Mouse (Mus musculus): Measurements from ENCODE around the gene Selenos. TPM values are rescaled to one million over a fixed set of nuclear protein-coding genes. Genes with fewer than 3 reads are reported as not detected.
A peak's percentile ranks its signal among the peaks of the same experiment; 100 is the strongest.

Gene Selenos
- total and polyA plus RNA-seq, 3 experiments, result 30.0 to 51.9 (median 51.6) TPM

DNA sequence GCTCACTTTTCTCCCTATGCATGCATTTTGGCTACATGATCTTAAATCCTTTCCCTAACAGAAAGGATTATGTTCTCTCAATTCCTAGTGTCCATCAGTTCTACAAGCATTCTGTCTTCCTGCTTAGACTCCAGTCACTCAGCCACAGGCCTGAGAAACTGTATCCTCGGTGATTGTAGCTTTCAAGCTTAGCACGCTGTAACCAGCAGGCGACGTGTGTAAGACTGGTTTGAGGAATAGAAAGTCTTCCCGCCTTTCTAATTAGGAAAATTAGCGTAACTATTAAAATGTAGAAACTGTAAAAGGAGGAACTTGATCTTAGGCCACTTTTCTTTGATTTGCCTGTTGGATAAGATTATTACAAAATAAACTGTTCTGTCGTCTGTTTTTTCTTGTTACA, 39.3 kb downstream of the Selenos start:
- H3K36me3 ChIP-seq (replicated peaks), result peaks cover 28% of the 10 kb centered on the region
- no peak for TF ChIP-seq TAL1 (conservative IDR thresholded peaks at IDR 0.05; ENCODE audit: low read depth, low read length)
- TF ChIP-seq POLR2AphosphoS5 (IDR thresholded peaks at IDR 0.05; ENCODE audit: insufficient replicate concordance, low read depth, low read length), result no peak
- TF ChIP-seq CTCF (IDR thresholded peaks at IDR 0.05; ENCODE audit: low read depth, low read length), result no peak
- TF ChIP-seq GATA1 (IDR thresholded peaks at IDR 0.05; ENCODE audit: borderline replicate concordance, low read length), result no peak
- DNase-seq (ENCODE audit: low spot score) (no peak), ATAC-seq (ENCODE audit: extremely low read depth, insufficient number of reproducible peaks, low FRiP score, poor library complexity, severe bottlenecking) (no peak)
- no peaks in the 10 kb centered on the region for H3K9me3 ChIP-seq (replicated peaks)
- peak overlapping the region; percentile 25; the same call in 1 of the 2 replicates for H3K4me3 ChIP-seq (ENCODE audit: low read depth, low read length)
- H3K4me1 ChIP-seq (ENCODE audit: insufficient read depth, low read depth, low read length), result peaks cover 76% of the 10 kb centered on the region
- no peaks in the 10 kb centered on the region for H3K27me3 ChIP-seq (ENCODE audit: insufficient read depth, low read length)

DNA sequence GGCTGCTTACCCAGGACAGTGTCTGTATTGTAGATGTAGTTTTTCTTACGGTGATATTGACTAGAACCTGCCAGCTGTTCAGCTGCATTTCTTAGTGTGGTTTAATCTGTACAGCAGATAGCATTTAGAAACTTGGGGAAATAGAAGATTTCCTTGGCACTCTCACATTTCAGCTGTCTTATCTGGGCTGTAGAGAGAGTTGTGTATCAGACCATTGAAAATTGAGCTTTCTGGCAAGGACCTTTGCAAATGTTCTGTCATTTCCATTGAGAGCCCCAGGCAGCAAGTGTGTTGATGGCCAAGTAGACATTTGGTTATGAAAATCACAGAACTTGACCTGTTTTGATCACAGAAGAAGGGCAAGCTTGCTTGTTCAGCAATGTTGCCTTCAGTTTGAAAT, 40.7 kb downstream of the Selenos start:
- Histone ChIP-seq H3K27me3 (ENCODE audit: insufficient read depth, low read length) (no peaks in the 10 kb centered on the region), H3K9me3 (replicated peaks) (no peaks in the 10 kb centered on the region), H3K36me3 (replicated peaks) (peaks cover 28% of the 10 kb centered on the region), H3K4me1 (ENCODE audit: insufficient read depth, low read depth, low read length) (peaks cover 74% of the 10 kb centered on the region), H3K4me3 (ENCODE audit: low read depth, low read length) (no peak overlapping the region)
- TF ChIP-seq GATA2 (IDR thresholded peaks at IDR 0.05; ENCODE audit: borderline replicate concordance, low read depth, low read length) (no peak), POLR2AphosphoS5 (IDR thresholded peaks at IDR 0.05; ENCODE audit: insufficient replicate concordance, low read depth, low read length) (no peak), GATA1 (IDR thresholded peaks at IDR 0.05; ENCODE audit: borderline replicate concordance, low read length) (no peak), CTCF (IDR thresholded peaks at IDR 0.05; ENCODE audit: low read depth, low read length) (no peak)
- ATAC-seq (ENCODE audit: extremely low read depth, insufficient number of reproducible peaks, low FRiP score, poor library complexity, severe bottlenecking), result no peak
- no peak for DNase-seq (ENCODE audit: low spot score)

DNA sequence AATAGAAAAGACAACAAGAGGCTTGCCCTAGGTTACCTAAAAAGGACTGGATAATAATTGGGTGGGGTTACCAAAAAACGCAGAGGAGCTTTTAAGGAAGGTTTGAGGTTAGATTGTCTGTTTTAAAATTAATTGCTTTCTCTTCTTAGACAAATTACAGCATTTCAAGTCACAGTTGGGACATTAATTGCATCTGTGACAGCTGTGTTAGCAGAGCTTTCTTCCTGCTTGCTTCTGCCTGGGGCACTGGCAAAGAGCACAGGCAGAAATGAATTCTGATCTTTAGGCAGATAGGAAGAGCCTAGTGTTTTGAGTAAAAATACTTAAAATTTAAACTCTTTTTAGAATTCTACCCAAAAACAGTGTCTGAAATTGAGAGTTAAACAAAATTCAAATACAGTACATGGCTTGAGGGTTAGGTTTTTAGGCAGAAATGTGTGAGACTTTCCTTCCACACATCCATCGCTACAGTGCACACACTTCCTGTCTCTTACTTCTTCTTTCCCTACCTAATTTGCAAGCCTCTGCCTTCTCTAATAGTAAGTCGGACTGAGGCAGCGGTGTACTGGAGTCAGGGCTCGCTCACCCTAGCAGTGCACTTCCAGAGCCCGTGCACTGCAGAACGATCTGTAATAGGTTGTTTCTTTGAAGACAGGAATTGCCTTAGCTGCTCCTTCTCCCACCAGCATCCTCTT, 41.4 kb downstream of the Selenos start:
- no peak for ATAC-seq (ENCODE audit: extremely low read depth, insufficient number of reproducible peaks, low FRiP score, poor library complexity, severe bottlenecking)
- Histone ChIP-seq H3K36me3 (replicated peaks) (peaks cover 34% of the 10 kb centered on the region), H3K4me3 (ENCODE audit: low read depth, low read length) (no peak overlapping the region), H3K9me3 (replicated peaks) (no peaks in the 10 kb centered on the region), H3K27me3 (ENCODE audit: insufficient read depth, low read length) (no peaks in the 10 kb centered on the region), H3K4me1 (ENCODE audit: insufficient read depth, low read depth, low read length) (peaks cover 71% of the 10 kb centered on the region)
- no peak for DNase-seq (ENCODE audit: low spot score)
- no peak for TF ChIP-seq GATA1 (IDR thresholded peaks at IDR 0.05; ENCODE audit: borderline replicate concordance, low read length)
- TF ChIP-seq POLR2AphosphoS5 (IDR thresholded peaks at IDR 0.05; ENCODE audit: insufficient replicate concordance, low read depth, low read length), result no peak
- no peak for TF ChIP-seq TAL1 (conservative IDR thresholded peaks at IDR 0.05; ENCODE audit: low read depth, low read length)
- no peak for TF ChIP-seq GATA2 (IDR thresholded peaks at IDR 0.05; ENCODE audit: borderline replicate concordance, low read depth, low read length)
- no peak for TF ChIP-seq CTCF (IDR thresholded peaks at IDR 0.05; ENCODE audit: low read depth, low read length)

DNA sequence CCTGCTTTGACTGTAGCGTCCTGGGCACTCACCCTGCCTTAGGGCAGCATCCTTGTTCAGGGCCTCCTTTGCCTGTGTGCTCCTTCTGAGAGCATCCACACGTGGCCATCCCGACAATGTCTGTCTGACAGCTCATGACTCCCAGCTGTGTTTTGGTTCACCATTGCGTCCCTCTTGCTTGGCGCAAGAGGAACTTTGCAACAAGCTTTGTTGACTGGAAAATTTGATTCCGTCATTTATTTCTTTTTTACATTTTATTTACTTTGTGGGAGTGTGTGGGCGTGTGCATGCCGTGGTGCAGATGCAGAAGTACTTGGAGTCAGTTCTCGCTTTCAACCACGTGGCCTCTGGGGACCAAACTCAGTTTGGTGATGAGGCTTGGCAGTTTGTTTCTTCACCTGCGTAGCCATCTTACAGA, 45.1 kb downstream of the Selenos start:
- Histone ChIP-seq H3K27me3 (ENCODE audit: insufficient read depth, low read length) (no peaks in the 10 kb centered on the region), H3K9me3 (replicated peaks) (no peaks in the 10 kb centered on the region), H3K4me3 (ENCODE audit: low read depth, low read length) (peak overlapping the region; percentile 28), H3K4me1 (ENCODE audit: insufficient read depth, low read depth, low read length) (peaks cover 41% of the 10 kb centered on the region), H3K36me3 (replicated peaks) (peaks cover 50% of the 10 kb centered on the region)
- no peak for ATAC-seq (ENCODE audit: extremely low read depth, insufficient number of reproducible peaks, low FRiP score, poor library complexity, severe bottlenecking)
- no peak for TF ChIP-seq GATA1 (IDR thresholded peaks at IDR 0.05; ENCODE audit: borderline replicate concordance, low read length)
- no peak for TF ChIP-seq CTCF (IDR thresholded peaks at IDR 0.05; ENCODE audit: low read depth, low read length)
- no peak for TF ChIP-seq GATA2 (IDR thresholded peaks at IDR 0.05; ENCODE audit: borderline replicate concordance, low read depth, low read length)
- TF ChIP-seq TAL1 (conservative IDR thresholded peaks at IDR 0.05; ENCODE audit: low read depth, low read length), result no peak
- no peak for TF ChIP-seq POLR2AphosphoS5 (IDR thresholded peaks at IDR 0.05; ENCODE audit: insufficient replicate concordance, low read depth, low read length)
- DNase-seq (ENCODE audit: low spot score), result no peak

DNA sequence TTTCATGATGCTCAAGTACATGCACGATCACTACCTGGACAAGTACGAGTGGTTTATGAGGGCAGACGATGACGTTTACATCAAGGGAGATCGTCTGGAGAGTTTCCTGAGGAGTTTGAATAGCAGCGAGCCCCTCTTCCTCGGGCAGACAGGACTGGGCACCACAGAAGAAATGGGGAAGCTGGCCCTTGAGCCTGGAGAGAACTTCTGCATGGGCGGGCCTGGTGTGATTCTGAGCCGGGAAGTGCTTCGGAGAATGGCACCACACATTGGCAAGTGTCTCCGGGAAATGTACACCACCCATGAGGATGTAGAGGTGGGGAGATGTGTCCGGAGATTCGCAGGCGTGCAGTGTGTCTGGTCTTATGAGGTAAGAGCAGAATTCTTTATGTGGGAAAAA, 45.9 kb downstream of the Selenos start:
- ATAC-seq (ENCODE audit: extremely low read depth, insufficient number of reproducible peaks, low FRiP score, poor library complexity, severe bottlenecking) (no peak), DNase-seq (ENCODE audit: low spot score) (no peak)
- H3K36me3 ChIP-seq (replicated peaks), result peaks cover 53% of the 10 kb centered on the region
- no peaks in the 10 kb centered on the region for H3K9me3 ChIP-seq (replicated peaks)
- no peak overlapping the region for H3K4me3 ChIP-seq (ENCODE audit: low read depth, low read length)
- TF ChIP-seq GATA2 (IDR thresholded peaks at IDR 0.05; ENCODE audit: borderline replicate concordance, low read depth, low read length), result no peak
- TF ChIP-seq POLR2AphosphoS5 (IDR thresholded peaks at IDR 0.05; ENCODE audit: insufficient replicate concordance, low read depth, low read length), result no peak
- no peak for TF ChIP-seq TAL1 (conservative IDR thresholded peaks at IDR 0.05; ENCODE audit: low read depth, low read length)
- no peak for TF ChIP-seq GATA1 (IDR thresholded peaks at IDR 0.05; ENCODE audit: borderline replicate concordance, low read length)
- TF ChIP-seq CTCF (IDR thresholded peaks at IDR 0.05; ENCODE audit: low read depth, low read length), result no peak
- H3K4me1 ChIP-seq (ENCODE audit: insufficient read depth, low read depth, low read length), result peaks cover 33% of the 10 kb centered on the region
- no peaks in the 10 kb centered on the region for H3K27me3 ChIP-seq (ENCODE audit: insufficient read depth, low read length)

DNA sequence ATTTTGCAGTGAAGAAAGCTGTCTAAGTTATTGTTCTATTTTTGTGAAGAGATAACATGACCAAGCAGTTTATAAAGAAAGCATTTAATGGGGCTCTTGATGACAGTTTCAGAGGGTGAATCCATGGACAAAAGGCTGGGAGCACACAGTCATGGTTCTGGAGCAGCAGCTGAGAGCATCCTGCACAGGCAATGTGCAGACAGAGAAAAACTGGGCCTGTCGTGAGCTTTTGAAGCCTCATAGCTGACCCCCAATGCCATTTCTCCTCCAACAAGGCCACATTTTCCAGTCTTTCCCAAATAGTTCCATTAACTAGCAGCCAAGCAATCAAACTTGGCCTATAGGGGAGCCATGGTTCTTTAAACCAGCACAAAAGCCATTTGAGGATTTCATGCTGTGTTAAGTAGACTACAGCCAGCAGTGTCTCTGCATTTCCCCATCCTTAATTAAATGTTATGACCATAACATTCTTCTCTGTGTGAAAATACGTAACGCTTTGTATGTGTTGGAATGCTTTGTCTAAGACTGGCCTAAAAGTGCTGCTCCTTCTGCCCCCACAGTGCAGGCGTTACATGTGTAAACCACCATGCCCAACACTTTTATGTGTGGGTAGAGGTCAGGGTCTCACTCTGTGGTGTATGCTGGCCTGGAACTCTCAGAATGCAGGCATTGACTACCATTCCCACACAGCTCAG, 48.6 kb downstream of the Selenos start:
- Histone ChIP-seq H3K36me3 (replicated peaks) (peaks cover 59% of the 10 kb centered on the region), H3K4me3 (ENCODE audit: low read depth, low read length) (no peak overlapping the region), H3K4me1 (ENCODE audit: insufficient read depth, low read depth, low read length) (peaks cover 27% of the 10 kb centered on the region), H3K9me3 (replicated peaks) (peaks cover 3% of the 10 kb centered on the region; the same call in 1 of the 2 replicates), H3K27me3 (ENCODE audit: insufficient read depth, low read length) (no peaks in the 10 kb centered on the region)
- DNase-seq (ENCODE audit: low spot score) (no peak), ATAC-seq (ENCODE audit: extremely low read depth, insufficient number of reproducible peaks, low FRiP score, poor library complexity, severe bottlenecking) (no peak)
- TF ChIP-seq GATA1 (IDR thresholded peaks at IDR 0.05; ENCODE audit: borderline replicate concordance, low read length) (no peak), TAL1 (conservative IDR thresholded peaks at IDR 0.05; ENCODE audit: low read depth, low read length) (no peak), POLR2AphosphoS5 (IDR thresholded peaks at IDR 0.05; ENCODE audit: insufficient replicate concordance, low read depth, low read length) (no peak)

All from G1E (cell line).